Mouse (Mus musculus) spleen, postnatal 36 days (tissue): ENCODE results near the gene Gm20388.

Experiments used
- DNase-seq, 2 experiments: peaks; one replicate each; pipeline ENCODE4 v3.0.0; 2022; ENCODE audit warnings: low spot score in 2 of 2, mixed read lengths in 1 of 2

Gene Gm20388

DNA sequence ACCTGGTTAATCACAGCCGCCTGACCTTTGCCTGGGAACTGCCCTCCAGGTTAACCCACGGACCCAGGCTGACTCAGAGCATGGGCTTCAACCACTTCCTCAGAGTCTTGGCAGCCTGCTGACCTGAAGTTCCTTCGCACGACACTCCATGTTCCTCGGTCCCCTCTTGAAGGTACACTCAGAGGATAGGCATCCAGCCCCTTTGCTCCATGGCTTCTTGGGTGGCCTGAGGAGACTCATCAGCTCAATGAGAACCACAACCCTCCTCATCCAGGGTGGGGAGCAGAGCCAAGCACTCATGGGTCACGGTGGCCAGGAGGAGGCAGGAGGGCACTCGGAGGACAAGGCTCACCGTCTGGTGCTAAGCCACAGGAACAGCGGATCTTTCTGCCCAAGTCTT, 1015.6 kb downstream of the Gm20388 start:
- no peak for DNase-seq

DNA sequence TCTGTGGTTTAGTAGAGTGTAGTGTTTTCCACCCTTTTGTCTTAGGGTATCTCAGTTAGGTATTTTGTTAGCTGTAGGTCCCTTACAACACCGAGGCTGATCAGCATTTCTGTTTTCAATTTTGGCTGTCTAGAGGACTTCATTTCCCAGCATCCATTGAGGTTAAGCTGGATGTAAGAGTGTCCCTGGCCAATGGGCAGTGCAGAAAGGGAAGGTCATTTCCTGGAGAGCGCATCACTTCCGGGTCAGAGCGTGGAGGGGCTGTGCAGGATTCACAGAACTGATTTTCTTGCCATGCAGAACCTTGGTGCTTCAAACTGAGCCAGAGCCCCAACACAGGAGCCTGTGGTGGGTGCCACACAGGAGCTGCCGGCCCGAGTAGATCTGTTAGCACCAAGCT, 1017.4 kb downstream of the Gm20388 start:
- DNase-seq = no peak

DNA sequence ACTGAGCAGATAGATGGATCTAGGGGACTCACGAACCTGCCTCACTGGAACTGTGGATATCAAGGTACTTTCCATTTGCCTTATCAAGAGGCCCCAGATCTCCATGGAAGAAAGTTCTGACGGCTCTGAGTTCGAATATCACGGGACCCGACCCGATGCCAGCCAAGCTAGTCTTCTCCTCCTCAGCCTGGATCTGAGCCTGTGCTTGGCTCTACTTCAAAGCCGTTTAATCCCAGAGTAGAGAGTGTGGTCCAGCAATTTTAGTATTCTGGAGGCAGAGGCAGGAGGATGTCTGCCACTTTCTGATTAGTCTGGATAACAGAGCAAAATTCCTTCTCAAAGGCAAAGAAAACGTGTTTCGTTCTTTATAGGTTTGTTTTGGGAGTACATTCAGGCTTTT, 1024.0 kb downstream of the Gm20388 start:
- no peak for DNase-seq

DNA sequence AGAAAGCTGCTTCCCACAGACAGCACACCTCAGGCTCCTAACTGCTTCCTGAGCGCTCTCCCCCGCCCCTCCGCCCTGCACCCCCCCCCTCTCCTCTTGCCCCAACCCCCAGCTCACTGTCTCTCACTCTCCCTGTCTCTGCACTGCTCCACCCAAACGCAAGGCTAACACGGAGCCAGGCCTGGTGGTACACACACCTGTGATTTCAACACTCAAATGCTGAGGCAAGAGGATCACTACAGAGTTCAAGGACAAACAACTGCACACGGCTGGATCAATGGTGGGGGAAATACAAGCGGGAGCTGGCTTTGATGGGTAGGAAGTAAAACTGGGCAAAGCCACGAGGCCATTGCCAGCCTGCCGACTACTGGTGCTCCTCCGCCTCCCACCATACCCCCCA, 1026.0 kb downstream of the Gm20388 start:
- DNase-seq = no peak

DNA sequence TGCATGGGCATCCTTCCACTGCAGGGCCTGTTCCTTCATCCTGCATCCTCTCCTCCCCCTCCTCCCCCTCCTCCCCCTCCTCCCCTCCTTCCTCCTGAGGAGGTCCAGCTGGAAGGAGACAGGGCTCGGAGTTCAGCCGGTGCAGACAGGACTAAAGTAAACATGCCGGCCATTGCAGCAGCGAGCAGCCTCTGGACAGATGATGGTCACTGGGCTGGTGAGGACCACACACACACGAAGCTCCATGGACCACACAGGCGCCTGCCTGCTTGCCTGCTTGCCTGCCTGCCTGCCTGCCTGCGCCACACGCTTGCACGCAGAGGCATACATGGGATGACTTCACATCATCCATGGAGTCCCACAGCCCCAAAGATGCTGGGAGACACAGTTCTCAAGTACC, 1026.8 kb downstream of the Gm20388 start:
- no peak for DNase-seq

DNA sequence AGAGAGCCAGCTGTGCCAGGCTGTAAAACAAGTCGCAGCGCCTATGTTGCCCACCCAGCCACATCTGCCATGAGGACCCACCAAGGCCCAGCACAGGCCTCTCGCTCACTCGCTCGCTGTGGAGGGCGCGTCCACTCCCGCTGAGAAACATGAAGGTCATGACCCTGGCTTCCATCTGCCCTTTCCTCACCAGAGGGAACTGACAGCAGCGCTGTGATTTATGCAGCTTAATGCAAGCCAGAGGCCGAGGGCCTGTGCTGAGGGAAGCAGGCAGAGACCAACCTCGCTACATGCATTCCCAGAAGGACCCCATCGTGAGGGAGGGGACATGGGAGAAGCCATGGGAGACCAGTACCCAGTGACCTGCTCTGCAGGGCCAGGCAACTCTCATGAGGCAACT, 1029.6 kb downstream of the Gm20388 start:
- no peak for DNase-seq

DNA sequence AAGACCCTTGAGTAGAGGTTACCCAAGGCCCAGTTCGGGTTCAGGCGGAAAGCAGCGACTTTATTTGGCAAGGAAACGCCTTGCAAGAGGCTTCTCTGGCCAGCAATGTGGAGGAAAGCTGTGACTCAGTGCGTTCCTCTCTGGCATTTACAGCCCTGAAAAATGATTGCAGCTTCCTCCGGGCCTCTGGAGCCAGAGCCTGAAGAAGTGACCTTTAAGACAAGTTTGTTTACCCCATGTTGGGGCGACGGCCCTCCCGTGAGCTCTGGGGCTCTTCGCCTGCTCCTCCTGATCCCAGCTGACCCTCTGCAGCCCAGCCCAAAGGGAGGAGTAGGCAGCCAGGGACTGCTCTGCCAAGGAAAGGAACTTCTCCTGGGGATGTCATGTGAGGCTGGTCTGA, 1036.6 kb downstream of the Gm20388 start:
- DNase-seq = no peak

DNA sequence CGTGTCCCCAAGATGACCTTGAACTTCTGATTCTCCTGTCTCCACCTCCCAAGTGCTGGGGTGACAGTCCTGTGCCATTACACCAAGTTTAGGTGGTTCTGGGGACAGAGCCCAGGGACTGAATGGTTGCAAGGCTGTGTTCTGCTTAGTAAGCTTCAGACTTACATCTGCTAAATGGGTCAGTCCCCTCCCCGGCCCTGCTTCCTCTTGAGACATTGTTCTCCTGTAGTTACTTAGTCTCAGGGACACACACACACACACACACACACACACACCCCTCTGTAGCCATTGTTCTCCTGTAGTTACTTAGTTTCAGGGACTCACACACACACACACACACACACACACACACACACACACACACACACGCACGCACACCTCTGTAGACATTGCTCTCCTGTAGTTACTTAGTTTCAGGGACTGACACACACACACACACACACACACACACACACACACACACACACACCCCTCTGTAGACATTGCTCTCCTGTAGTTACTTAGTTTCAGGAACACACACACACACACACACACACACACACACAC, 1037.5 kb downstream of the Gm20388 start:
- no peak for DNase-seq

DNA sequence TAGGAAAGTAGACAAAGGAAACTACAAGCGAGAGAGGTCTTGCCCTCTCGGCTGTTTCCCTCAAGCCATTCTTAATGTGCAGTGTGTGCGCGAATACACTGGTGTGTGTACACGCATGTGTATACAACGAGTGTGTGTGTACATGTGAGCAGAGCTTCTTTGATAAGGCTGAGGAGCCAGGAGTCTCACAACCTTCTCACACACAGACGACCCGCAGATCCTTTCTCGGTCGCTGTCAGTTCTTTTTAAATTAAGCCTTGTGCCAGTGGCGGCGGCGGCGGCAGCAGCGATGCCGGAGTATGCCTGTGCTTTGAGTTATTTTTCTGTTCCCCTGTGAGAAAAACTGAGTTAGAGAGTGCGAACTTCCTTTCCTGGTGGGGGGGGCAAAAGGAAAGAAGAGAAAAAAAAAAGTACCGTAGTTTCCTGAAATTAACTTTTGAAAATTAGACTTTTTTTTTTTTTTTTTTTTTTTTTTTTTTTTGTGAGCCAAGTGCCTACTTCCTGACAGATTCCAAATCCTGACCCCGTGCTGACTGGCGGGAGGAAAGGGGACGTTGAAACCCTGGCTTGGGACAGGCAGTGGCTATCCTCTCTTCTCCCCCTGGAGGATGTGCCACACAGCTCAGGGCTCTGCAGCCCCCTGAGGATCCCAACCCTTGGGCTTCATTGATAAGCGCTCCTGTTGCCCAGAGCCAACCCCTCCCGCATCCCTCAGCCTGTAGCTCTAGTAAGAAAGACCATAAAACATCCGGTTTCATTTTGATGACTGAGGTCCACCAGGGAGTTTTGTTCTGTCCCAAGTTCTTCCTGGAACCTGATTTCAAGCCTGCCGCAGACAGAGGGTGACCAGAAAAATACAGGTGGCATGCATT, 1038.2 kb downstream of the Gm20388 start:
- no peak for DNase-seq

DNA sequence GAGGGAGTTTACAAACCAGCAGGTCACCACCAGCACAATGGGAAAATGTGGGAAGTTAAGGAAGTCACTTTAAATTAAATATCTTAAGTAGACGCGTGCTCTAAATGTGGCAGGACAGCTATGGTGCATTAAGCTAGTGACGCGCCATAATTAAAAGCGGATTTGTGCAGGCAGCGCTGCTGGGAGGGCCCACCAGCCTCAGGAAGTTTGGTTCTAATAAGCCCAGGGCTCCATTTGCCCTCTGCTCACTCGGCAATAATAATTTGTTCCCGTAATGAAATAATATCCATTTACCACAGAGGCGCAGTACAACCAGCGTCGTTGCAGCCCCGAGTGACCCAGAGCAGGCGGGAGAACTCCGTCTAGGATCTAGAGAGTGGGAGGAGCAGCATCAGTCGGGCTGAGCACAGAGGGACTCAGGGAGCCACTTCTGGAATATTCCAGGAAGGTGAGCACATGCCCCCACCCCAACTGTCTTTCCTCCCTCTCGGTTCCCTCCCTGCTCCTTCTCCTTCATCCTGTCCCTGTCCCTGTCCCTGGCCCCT, 1040.1 kb downstream of the Gm20388 start:
- DNase-seq = no peak

DNA sequence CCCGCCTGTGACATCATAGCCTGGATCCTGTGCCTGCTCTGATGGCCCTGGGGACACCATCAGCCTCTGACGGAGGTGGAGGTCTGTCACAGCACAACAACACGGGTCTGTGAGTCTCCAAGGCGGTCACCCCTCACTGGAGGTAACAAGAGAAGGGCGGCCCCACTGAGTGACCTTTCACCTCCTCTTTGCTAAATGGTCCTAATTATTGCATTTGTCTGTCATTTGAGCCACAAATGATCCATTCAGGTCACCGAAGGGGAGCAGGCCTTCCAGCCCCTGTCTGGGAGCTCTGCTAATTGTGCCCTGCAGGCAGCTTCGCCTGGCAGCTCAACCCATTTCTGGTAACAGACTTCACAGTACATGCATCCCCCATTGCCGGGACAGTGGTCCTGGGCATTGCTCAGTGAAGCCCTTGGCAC, 1048.8 kb downstream of the Gm20388 start:
- no peak for DNase-seq

DNA sequence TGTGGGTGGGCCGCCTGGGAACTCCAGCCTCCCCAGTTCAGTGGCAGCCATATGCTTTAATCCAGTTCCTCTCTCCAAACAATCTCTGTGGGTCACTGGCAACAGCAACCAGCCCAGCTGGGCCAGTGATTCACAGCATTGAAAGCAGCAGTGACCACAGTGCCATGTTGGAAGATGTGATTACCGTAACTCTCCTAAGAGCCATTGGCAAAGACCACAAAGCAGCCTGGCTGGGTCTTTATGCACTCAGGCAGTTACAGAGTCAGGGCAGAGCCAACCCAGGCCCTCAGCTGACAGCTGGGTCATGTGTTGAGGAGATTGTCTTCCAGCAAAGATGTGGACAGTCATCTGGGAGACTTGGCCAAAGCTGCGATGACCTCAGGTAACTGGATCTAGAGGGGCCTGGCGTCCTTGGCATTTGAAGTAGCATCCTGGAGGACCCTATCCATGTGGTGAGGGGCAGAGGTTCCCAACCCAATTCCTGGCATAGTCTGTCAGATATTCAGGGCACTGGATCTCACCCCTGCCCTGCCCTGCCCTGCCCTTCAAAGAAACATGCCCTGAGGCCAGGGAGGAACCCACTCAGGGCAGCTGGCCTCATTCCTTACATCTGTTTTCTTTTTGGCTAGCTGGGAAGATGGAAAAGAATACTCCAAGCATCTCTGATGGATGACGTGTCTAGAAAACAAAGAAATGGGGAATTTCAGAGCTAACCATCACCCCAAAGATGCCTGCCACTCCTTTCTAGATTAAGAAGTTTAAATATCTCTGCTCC, 1052.2 kb downstream of the Gm20388 start:
- DNase-seq = no peak

DNA sequence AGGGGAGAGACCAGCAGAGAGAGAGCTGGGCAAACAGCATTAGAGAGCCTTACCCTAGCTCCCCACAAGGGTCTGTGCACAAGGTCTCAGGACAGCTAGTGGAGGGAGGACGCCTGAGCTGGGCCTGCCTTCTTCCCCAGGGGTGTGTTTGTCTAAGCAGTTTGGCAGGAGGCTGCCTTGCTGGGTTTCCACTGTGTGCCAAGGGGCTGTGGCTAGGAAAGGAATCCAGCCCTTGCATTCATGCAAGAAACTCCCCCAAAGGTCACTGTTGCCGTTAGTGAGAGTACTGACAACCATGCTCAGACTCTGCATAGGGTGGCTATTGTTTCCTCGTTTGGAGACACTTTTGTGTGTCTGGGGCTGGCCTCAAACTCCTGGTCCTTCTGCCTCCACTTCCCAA, 1055.9 kb downstream of the Gm20388 start:
- DNase-seq = no peak

DNA sequence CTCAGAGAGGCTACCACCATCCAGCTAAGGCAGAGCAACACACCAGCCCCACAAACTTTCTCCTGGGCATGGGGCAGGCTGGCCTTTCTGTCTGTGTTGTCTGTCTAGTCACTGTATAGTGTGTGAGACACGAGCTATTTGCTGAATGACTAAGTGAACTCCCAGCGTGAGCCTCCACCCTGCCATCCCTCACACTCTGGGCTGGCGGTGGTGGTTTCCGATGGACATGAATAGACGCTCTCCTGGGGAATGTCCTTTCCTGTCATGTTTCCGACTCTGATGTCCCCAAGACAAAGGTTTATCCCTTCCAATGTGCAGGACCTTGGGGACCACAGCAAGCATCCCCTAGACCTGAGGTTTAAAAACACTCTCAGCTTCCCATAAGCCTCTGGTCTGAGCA, 1057.7 kb downstream of the Gm20388 start:
- DNase-seq = no peak

DNA sequence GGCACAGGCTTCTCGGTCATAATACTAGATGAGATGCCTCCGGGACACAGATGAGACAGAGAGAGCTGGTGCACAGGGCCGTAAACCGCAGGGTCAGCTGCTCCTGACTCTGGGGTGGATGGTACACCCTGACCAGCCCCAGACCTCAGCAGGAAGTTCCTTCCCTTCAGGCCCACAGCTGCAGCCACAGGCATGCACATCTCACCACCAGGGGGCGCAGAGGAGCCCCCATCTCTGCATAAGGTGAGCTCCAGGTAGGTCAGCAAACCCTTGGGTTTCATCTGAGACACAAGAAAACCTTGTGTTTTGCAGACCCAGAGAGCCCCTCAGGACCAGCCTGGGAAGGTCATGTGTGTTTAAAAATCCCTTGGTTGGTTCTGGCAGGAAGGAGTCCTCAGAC, 1059.7 kb downstream of the Gm20388 start:
- peak in 1 of 2 experiments; percentile 3 for DNase-seq

DNA sequence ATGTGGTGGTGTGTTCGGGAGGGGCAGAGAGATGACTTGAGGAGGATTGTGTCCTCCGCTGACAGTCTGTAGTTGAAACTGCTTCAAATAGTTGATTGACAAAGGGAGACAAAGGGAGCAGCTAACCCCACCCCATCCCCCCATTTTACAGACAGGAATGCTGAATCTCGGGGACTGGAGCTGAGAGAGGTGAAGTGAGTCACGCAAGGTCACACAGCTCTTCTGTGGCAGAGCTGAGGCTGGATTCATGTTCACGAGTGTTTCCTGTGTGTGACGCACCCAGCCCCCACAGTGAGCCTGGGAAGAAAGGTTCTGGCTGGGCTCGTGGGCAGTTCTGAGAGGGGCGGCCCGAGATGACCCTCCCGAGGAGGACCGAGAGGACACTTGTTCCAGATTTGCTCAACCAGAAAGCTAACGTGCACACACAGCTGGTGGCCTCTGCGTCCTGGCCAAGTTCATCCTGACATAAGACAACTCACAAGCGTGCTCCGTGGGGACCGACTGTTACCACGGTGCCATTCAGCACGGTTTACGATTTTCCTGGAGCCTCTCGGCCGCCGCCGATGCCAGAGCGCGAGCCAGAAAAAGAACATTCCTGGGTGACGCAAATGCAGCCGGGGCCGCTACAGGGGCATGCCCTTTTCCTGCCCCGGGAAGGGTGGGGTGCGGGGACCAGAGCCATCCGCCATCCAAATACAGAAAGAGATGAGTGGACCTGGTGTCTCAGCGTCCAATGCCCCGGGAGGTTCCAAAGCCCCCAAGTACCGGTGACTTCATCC, 1061.2 kb downstream of the Gm20388 start:
- no peak for DNase-seq

DNA sequence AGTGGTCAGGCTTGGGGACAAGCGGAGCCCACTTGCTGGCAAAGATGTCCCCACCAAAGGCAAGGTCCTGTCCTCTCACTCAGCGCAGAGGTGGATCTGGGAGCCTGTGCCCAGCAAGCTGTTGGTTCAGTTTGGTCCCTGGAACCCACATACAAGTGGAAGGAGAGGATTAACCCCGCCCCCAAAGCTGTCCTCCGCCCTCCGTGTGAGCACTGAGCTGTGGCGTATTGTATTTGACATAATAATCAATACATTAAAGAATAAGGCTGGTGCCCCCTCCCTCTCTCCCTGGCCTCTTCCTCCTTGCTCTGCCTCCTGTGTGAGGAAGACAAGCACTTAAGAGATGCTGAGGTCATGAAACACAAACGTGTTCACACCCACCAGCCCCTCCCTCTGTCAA, 1062.4 kb downstream of the Gm20388 start:
- no peak for DNase-seq

DNA sequence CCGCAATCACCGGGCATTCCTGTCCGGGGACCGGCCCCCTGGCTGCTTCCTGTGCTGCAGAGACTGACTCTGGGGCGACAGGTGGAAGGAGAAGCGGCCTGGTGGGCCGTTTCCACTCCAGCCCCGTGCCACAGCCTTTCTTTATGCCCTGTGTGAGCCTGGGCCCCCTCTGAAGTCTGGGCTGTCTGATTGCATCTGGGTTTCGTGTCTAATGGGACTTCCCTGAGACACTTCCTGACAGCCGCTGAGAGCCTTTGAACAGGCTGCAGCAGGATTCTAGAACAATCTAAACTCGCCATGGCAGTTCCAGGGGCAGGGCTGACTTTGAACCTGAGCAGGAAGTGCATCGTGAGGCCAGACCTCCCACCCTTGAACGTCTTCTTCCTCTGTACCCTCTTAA, 1066.5 kb downstream of the Gm20388 start:
- DNase-seq = peak in 1 of 2 experiments; percentile 3

DNA sequence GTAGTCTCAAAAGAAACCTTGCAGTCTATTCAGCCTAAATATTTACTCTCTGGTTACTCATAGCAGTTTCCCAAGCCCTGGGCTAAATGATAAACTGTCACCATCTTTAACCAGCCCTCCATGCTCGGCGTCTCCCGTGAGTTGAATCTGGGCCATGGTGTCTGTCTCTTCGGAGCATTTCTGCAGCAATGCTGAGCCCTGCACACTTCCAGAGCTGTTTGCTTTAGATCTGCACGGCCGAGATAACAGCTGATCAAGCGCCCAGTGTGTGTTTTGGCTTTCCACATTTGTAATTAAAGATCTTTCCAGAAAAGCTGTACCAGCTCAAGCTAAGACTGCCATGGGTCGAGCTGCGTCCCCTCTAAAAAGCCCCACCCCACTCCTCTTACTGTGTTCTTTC, 1068.6 kb downstream of the Gm20388 start:
- DNase-seq = no peak

DNA sequence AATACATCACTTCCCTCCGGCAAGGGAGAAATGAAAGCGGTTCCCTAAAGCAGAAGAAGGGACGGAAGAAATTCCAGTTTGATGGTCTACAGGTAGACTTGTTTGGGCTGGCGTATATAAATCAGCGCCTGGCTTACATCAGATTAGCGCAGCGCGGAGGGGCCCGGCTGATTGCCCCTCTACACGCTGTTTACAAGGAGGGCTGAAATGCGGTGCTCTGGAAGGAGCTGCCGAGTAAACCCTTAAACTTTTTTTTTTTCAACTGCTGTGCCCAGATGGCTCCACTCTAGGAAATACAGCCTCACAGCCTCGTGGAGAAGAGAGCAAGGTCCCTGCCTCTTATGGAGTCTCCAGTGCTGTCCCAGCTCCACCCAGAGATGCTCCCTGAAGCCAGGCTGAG, 1070.3 kb downstream of the Gm20388 start:
- DNase-seq = no peak

DNA sequence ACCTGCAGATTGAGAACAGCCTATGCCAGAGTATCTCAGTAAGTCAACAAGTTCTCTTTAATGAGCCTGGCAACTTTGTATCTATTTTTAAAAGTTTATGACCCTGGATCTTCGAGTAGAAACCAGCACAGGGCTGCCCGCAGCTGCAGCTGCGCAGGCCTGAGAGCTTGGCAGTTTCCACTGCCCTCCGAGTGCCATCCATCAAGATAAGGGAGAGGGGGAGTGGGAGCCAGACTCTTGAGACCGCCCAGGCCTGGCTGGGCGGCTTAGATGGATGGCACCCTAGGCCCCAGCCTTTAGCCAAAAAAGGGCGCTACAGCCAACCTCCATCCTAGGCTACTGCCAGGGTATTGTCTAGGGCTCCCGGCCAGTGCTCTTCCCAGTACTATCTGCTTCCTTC, 1074.2 kb downstream of the Gm20388 start:
- DNase-seq = no peak

DNA sequence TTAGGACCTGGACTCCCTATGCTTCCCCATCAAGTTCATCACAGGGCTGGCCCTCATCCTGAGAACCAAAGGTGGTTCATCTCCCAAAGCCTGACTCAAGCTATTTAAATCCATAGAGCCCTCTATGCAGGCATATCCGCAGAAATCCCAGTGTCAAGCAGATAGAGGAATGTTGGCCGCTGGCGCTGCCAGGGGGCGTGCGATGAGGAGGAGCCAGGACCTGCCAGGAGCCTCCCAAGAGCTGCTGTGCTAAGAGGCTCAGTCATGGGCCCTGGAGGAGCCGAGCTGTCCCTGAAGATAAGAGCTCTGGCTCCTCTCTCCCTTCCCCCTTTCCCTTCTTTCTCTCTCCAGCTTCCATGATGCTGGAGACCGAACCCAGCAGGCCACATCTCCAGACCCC, 1075.4 kb downstream of the Gm20388 start:
- no peak for DNase-seq
